Mouse (Mus musculus) myocyte (in vitro differentiated cells): Measurements from ENCODE around the gene Zfp592.

Experiments
- CEBPB ChIP-seq: IDR thresholded peaks from 2 replicates; pipeline ENCODE4 v1.6.1; 2011; ENCODE audit warnings: mild to moderate bottlenecking, moderate library complexity; ENCODE audit not compliant: poor library complexity, insufficient read depth, severe bottlenecking
- E2F4 ChIP-seq: IDR thresholded peaks from one replicate; pipeline ENCODE4 v1.6.1; 2011; ENCODE audit warnings: mild to moderate bottlenecking, control low read depth, moderate library complexity; ENCODE audit not compliant: insufficient read depth
- MYOG ChIP-seq, 3 experiments: IDR thresholded peaks; one replicate each; pipeline ENCODE4 v1.6.1; 2011; ENCODE audit warnings: control low read depth in 2 of 3, low read depth in 2 of 3, mild to moderate bottlenecking in 2 of 3; ENCODE audit not compliant: insufficient read length in 2 of 3, control insufficient read depth in 1 of 3, insufficient read depth in 1 of 3
- POLR2A ChIP-seq: IDR thresholded peaks from one replicate; pipeline ENCODE4 v1.6.1; 2011; ENCODE audit warnings: low read depth, mild to moderate bottlenecking, control low read depth, moderate library complexity; ENCODE audit not compliant: insufficient read length

DNA sequence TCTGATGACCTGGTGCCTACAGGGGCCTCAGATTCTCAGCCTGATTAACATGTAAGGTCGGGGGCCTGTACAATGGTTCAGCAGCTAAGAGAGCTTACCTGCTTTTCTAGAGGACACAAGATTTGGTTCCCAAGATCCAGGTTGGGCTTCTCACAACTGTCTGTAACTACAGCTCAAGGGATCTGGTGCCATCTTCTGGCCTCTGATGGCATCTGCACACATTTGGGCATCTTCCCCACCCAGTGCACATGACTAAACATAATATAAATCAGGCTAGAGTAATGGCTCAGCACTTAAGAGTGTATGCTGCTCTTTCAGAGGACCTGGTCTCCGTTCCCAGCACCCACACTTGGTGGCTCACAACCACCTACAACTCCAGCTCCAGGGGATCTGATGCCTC, 67.4 kb downstream of the Zfp592 start:
- TF ChIP-seq MYOG (IDR thresholded peaks at IDR 0.05; ENCODE audit: control insufficient read depth in 1 of 3, insufficient read depth in 1 of 3, insufficient read length in 2 of 3, low read depth in 2 of 3) (no peak), E2F4 (no peak), POLR2A (no peak), CEBPB (no peak)
